Mouse (Mus musculus) left cerebral cortex, postnatal 36 days (tissue): Measurements from ENCODE around the gene Msmo1. TPM values are rescaled to one million over a fixed set of nuclear protein-coding genes. Genes with fewer than 3 reads are reported as not detected.

Experiments
- total RNA-seq, 2 experiments: library from RNA; stranded (reverse); gene quantifications; 2 replicates each; pipeline ENCODE4 v1.2.3; 2021

Msmo1 gene
- total RNA-seq, 2 experiments from 2014 or later: 87.9 to 94.2 TPM

Other genes with a start within 250 kb of the Msmo1 start
- gene Cpe, start 40.7 kb downstream of the Msmo1 start, total RNA-seq: 1,000 to 10,000 TPM; 2,160 to 2,285 TPM
- 100 to 1,000 TPM; 166 to 172 TPM for gene Klhl2, start 116.2 kb upstream of the Msmo1 start, total RNA-seq
- 10 to 100 TPM; 21.3 to 26.9 TPM for gene Tmem192, start 213.4 kb upstream of the Msmo1 start, total RNA-seq